Mouse (Mus musculus) bone marrow, adult 2 months (tissue): ENCODE results near the gene Tmem158.

Source experiments
- CTCF ChIP-seq: fragments of 200-500 bp; IDR thresholded peaks from 2 replicates; pipeline ENCODE4 v1.5.1; 2011; ENCODE audit warnings: low read length, control low read depth; ENCODE audit not compliant: control insufficient read depth, insufficient read depth
- POLR2A ChIP-seq: fragments of 200-500 bp; IDR thresholded peaks from 2 replicates; pipeline ENCODE4 v1.6.1; 2011; ENCODE audit warnings: low read depth, mild to moderate bottlenecking, control low read depth, low read length, borderline replicate concordance; ENCODE audit not compliant: control insufficient read depth

DNA sequence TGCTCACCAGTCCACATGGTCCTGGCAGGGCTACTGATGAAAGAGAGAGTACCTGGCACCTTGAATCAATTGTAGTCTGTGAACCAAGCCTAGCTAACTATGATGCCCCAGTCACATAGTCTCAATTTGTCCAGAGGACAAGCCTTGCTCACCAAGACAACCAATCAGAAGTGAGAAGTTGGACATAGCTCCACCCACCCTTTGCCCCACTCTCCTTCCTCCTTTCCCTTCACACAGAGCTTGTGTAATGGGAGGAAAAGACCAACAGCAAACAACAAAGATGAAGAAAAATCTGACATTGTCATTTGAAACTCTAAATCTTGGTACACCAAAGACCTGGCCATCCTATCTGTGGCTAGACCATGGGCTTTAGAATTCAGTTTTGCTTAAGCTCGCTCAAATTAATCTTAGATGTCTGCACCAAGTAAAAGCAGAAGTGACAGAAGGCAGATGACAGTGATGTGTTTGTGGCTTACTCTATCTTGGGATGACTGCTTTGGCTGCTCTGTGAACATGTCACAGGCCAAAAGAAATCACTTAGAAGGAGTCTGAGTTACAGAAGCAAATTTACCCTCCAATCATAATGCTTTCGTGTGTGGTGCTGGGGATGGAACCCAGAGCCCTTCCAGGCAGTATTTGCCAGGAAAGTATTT is 9.5 kb upstream of the Tmem158 start:
- TF ChIP-seq CTCF (no peak), POLR2A (no peak)
